Comparison of ENCODE assay signal across 1 mouse cellular context in the genomic region with DNA sequence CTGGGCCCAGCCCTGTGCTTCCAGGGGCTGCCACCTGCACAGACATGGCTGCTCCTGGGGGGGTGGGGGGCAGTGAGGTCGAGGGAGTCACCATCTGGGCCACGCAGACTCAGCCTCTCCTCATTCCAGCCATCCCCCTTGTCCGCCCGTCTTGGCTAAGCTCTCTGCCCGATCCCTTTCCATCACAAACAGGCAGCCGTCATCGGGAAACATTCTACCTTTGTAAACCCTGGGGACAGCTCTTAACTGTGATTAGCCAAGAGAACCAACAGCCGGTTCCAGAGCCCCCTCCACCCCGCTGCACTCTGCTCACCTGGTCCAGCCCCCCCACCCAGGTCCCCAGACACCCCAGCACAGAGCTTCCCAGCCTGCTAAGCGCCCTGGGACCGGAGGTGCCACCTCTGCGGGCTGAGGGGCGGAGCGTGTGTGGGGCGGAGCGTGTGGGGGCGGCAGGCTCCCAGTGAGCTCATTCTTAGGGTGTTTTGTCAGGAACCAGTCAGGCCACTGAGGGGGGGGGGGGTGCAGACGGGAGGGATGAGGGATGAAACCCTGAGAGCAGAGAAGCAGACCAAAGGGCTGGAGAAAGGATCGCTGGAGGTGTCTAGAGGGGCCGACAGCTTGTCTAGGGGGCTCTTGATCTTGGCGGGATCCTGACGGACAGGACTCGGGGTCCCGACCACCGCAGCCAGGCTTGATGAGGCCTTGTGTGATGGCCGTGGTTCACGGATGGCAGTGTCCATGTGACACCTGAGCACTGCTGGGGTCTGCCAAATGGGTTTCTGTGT.
TF ChIP-seq lines count a peak whose summit lies in the region.

No protein-coding gene starts in this region.

TF ChIP-seq in myocyte, 11 proteins besides CTCF, POLR2A, EP300 and RAD21 (continued from another document):
- no peak for TF ChIP-seq TCF3 (IDR thresholded peaks at IDR 0.05; ENCODE audit: insufficient read length, low read depth)
- TF ChIP-seq MYOG (IDR thresholded peaks at IDR 0.05; ENCODE audit: control insufficient read depth in 1 of 3, insufficient read depth in 1 of 3, insufficient read length in 2 of 3, low read depth in 2 of 3) = no peak
- TF ChIP-seq MYOD1 (IDR thresholded peaks at IDR 0.05; ENCODE audit: control insufficient read depth in 1 of 3, insufficient read length in 2 of 3, low read depth in 2 of 3) = no peak
- TF ChIP-seq MAX (IDR thresholded peaks at IDR 0.05; ENCODE audit: low read depth) = no peak
- TF ChIP-seq TCF12 (IDR thresholded peaks at IDR 0.05; ENCODE audit: insufficient read depth, poor library complexity, severe bottlenecking) = no peak
- TF ChIP-seq USF1 (IDR thresholded peaks at IDR 0.05; ENCODE audit: low read depth) = no peak
